Mouse (Mus musculus) bone marrow macrophage, adult 2 months (primary cell): ENCODE measurements around the gene Hist3h2a. TPM values are rescaled to one million over a fixed set of nuclear protein-coding genes. Genes with fewer than 3 reads are reported as not detected.
A peak's percentile ranks its signal among the peaks of the same experiment; 100 is the strongest.

Source experiments
- H3K27ac ChIP-seq: 2 replicates; pipeline ENCODE4 v1.5.1; 2012; ENCODE audit warnings: low read depth, low read length; ENCODE audit not compliant: insufficient read depth
- H3K4me1 ChIP-seq: 2 replicates; pipeline ENCODE4 v1.6.1; 2012; ENCODE audit warnings: low read length; ENCODE audit not compliant: control insufficient read depth, insufficient read depth
- H3K4me3 ChIP-seq: 2 replicates; pipeline ENCODE4 v1.5.1; 2012; ENCODE audit warnings: mild to moderate bottlenecking, low read length, moderate library complexity; ENCODE audit not compliant: insufficient read depth
- CTCF ChIP-seq: IDR thresholded peaks from 2 replicates; pipeline ENCODE4 v1.5.1; 2012; ENCODE audit warnings: low read depth, mild to moderate bottlenecking, low read length, moderate library complexity
- POLR2A ChIP-seq: IDR thresholded peaks from 2 replicates; pipeline ENCODE4 v1.6.1; 2012; ENCODE audit warnings: mild to moderate bottlenecking, low read depth, low read length, borderline replicate concordance
- polyA plus RNA-seq: library from polyadenylated mRNA; stranded (reverse); fragments of >200 nt; gene quantifications from 2 replicates; pipeline ENCODE4 v1.2.4, GENCODE M21; 2012; ENCODE audit not compliant: missing spikeins, insufficient read depth, insufficient read length

Hist3h2a gene
- polyA plus RNA-seq, 1 experiment = 32.0 TPM

GRCm38 (mm10) chr11:58968551-58968950 lies 14.1 kb downstream of the Hist3h2a start:
- TF ChIP-seq POLR2A (no peak), CTCF (no peak)
- no peak overlapping the region for H3K27ac ChIP-seq
- peaks cover 14% of the 10 kb centered on the region for H3K4me1 ChIP-seq
- no peak overlapping the region for H3K4me3 ChIP-seq

- Histone ChIP-seq H3K4me1 (peaks cover 14% of the 10 kb centered on the region), H3K27ac (no peak overlapping the region), H3K4me3 (no peak overlapping the region)
- TF ChIP-seq POLR2A (no peak), CTCF (no peak)
These were observed 14.5 kb downstream of the Hist3h2a start for GRCm38 (mm10) chr11:58969027-58969426.

- H3K27ac ChIP-seq = no peak overlapping the region
- TF ChIP-seq POLR2A (no peak), CTCF (no peak)
- H3K4me3 ChIP-seq = no peak overlapping the region
- peaks cover 10% of the 10 kb centered on the region for H3K4me1 ChIP-seq
These were observed 15.2 kb downstream of the Hist3h2a start for GRCm38 (mm10) chr11:58969659-58970058.

GRCm38 (mm10) chr11:58970831-58971530 lies 16.5 kb downstream of the Hist3h2a start:
- Histone ChIP-seq H3K27ac (no peak overlapping the region), H3K4me1 (peaks cover 5% of the 10 kb centered on the region), H3K4me3 (no peak overlapping the region)
- TF ChIP-seq POLR2A = no peak
- TF ChIP-seq CTCF = 0 out of 2 replicates have a peak, but pooled peaks have one; percentile 16

- Histone ChIP-seq H3K4me1 (peaks cover 5% of the 10 kb centered on the region), H3K4me3 (no peak overlapping the region), H3K27ac (no peak overlapping the region)
- no peak for TF ChIP-seq POLR2A
- no peak for TF ChIP-seq CTCF
These were observed 17.3 kb downstream of the Hist3h2a start for GRCm38 (mm10) chr11:58971796-58972195.

GRCm38 (mm10) chr11:58974414-58974813 lies 19.9 kb downstream of the Hist3h2a start:
- Histone ChIP-seq H3K4me3 (no peak overlapping the region), H3K27ac (no peak overlapping the region), H3K4me1 (peaks cover 5% of the 10 kb centered on the region)
- no peak for TF ChIP-seq CTCF
- TF ChIP-seq POLR2A = no peak

- Histone ChIP-seq H3K4me3 (peak overlapping the region; percentile 97), H3K27ac (peak overlapping the region; percentile 72), H3K4me1 (peaks cover 20% of the 10 kb centered on the region)
- TF ChIP-seq POLR2A = no peak
- no peak for TF ChIP-seq CTCF
These were observed 22.7 kb downstream of the Hist3h2a start for GRCm38 (mm10) chr11:58977150-58977549.

GRCm38 (mm10) chr11:58977607-58978026 lies 23.1 kb downstream of the Hist3h2a start:
- H3K4me1 ChIP-seq = peaks cover 24% of the 10 kb centered on the region
- H3K27ac ChIP-seq = peak overlapping the region; percentile 72
- peak overlapping the region; percentile 97 for H3K4me3 ChIP-seq
- no peak for TF ChIP-seq CTCF
- TF ChIP-seq POLR2A = no peak

GRCm38 (mm10) chr11:58978027-58978705 lies 23.7 kb downstream of the Hist3h2a start, which contains the start of gene Trim11:
Gene Trim11, plus strand, starts transcription at chr11:58978093.
- TF ChIP-seq POLR2A (no peak), CTCF (no peak)
- Histone ChIP-seq H3K27ac (peak within 1 kb of the TSS; percentile 72), H3K4me1 (peaks cover 28% of the 10 kb centered on the region), H3K4me3 (peak within 1 kb of the TSS; percentile 97)

GRCm38 (mm10) chr11:58978706-58979030 lies 24.2 kb downstream of the Hist3h2a start:
- peaks cover 28% of the 10 kb centered on the region for H3K4me1 ChIP-seq
- H3K27ac ChIP-seq = peak overlapping the region; percentile 66
- TF ChIP-seq CTCF (no peak), POLR2A (no peak)
- H3K4me3 ChIP-seq = peak overlapping the region; percentile 97
